Mouse (Mus musculus): ENCODE measurements around the gene Psmg1. TPM values are rescaled to one million over a fixed set of nuclear protein-coding genes. Genes with fewer than 3 reads are reported as not detected.

Psmg1 gene
- total RNA-seq, 1 experiment from 2014 or later, result 59.0 TPM

Other genes with a start within 250 kb of the Psmg1 start
- gene Brwd1, start 91.6 kb upstream of the Psmg1 start, total RNA-seq (2017), result 79.4 and 83.5 TPM in 2 replicates
- 351 and 391 TPM in 2 replicates for gene Hmgn1, start 136.8 kb upstream of the Psmg1 start, total RNA-seq (2017)
- gene Wrb, start 154.4 kb upstream of the Psmg1 start, total RNA-seq (2017), result 16.9 and 17.5 TPM in 2 replicates
- gene Lca5l, start 201.3 kb upstream of the Psmg1 start, total RNA-seq (2017), result 0.69 and 0.79 TPM in 2 replicates
- not detected in 2 replicates for gene Sh3bgr, start 209.5 kb upstream of the Psmg1 start, total RNA-seq (2017)
- gene B3galt5, start 244.8 kb upstream of the Psmg1 start, total RNA-seq (2017), result 0.45 and 0.94 TPM in 2 replicates

Data from hematopoietic stem cell, adult 5-6 weeks (primary cell).